Mouse (Mus musculus): ENCODE data around the gene Zfp442. TPM values are rescaled to one million over a fixed set of nuclear protein-coding genes. Genes with fewer than 3 reads are reported as not detected.

Zfp442 gene
- 2.4 TPM for total RNA-seq (2023)

DNA sequence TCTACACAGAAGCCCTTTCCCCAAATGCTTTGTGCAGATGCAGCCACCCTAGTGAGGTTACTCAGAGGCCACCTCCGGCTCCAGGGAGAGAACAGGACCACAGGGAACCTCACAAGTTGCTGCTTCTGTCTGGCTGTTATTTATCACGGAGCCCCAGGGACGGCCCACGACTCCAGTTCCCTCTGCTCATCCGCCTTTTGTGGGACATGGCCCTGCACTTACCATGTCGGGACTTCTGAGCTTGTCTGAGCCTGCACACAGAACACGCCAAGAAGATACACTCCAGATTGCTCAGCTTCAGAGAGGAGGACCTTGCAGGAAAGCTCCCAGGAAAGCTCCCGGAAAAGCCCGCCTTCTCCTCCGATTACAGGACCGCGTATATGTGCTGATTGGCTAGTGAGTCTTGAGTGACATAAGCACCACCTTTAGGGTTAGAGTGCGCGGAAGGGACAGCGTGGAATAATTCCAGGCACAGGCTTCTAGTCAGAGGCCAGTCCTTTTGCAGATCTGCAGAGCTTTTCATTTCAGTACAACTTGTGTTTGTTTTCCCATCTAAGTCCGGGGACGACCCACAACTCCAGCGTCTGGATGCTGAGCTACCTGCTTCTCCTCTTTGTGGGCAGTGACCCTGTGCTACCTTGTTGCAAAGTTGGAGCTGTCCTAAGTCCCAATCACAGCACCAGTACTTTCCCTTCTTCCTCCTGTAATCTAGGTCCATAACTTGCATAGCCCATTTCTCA lies at the start of gene Zfp442:
Zfp442 (minus strand) TSS at position 307 of the 740 bp plus-strand sequence.

DNA sequence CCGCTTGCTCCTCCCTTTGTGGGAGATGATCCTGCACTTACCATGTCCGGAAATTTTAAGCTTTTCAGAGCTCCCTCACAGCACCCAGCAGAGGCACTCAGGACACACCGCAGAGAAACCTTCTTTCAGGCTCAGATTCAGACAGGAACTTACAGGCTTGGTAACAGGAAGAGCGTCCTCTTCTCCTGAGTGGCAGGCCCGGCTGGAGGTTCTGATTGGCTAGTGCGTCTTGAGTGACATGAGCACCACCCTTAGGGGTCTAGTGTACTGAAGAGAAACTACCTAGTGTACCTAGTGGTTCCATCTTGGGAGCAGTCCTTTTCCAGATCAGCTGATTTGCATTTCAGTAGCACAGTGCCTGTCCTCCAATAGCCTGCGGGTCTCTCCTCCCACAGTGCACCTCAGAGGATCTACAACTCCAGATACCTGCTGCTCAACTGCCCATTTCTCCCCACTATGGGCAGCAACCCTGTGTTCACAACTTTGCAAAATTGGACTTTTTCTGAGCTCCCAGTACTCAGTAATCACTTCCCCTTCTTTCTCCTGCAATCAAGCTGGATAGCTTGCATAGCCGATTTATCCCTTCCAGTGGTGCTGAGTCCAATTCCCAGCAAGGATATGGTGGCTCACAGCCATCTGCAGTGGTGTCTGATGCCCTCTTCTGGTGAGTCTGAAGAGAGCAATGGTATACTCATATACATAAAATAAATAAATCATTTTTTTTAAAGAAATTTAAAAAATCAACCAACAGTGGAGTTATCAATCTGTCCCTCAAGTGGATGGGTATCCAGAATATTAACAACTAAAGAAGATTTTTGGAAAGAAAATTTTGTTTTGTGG lies 33.9 kb upstream of the Zfp442 start, which contains the start of gene Zfp345:
Zfp345 (minus strand) TSS at position 153 of the 840 bp plus-strand sequence.

DNA sequence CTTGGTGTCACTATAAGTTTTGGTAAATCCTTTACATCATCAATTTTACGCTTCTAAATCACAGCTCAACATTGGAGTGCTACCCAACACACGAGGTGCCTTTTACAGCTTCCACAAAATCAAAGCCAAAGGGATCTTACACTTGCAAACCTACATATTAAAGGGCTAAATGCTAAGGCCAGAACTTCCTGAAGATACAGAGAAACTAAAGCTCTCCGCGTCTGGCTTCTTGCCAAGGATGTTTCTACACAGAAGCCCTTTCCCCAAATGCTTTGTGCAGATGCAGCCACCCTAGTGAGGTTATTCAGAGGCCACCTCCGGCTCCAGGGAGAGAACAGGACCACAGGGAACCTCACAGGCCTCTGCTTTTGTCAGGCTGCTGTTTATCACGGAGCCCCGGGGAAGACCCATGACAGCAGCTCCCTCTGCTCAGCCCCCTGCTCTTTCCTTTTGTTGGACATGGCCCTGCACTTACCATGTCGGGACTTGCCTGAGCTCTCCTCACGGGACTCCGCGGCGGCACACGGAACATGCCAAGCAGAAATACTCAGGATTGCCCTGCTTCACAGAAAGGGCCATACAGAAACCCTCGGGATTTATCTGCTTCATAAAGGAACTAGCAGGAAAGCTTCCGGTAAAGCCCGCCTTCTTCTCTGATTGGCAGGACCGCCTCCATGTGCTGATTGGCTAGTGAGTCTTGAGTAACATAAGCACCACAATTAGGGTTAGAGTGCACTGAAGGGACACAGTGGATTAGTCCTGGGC lies 89.0 kb downstream of the Zfp442 start, which contains the start of gene 3300002I08Rik:
3300002I08Rik (minus strand) TSS at position 653 of the 765 bp plus-strand sequence.

Other genes with a start within 250 kb of the Zfp442 start
- gene Zfp937, start 233.4 kb downstream of the Zfp442 start, total RNA-seq (2023) = 4.7 TPM
- 10.4 TPM for gene Gm21994, start 195.9 kb downstream of the Zfp442 start, total RNA-seq (2023)
- gene Gm14124, start 194.0 kb downstream of the Zfp442 start, total RNA-seq (2023) = not detected
- 8.7 TPM for gene Gm10130, start 127.8 kb downstream of the Zfp442 start, total RNA-seq (2023)
- 4.2 TPM for gene 3300002I08Rik, start 88.7 kb downstream of the Zfp442 start, total RNA-seq (2023)
- gene Zfp345, start 33.6 kb upstream of the Zfp442 start, total RNA-seq (2023) = 0.46 TPM
- gene Cst7, start 118.9 kb upstream of the Zfp442 start, total RNA-seq (2023) = 50.5 TPM
- 28.0 TPM for gene Apmap, start 157.1 kb upstream of the Zfp442 start, total RNA-seq (2023)
- gene Acss1, start 217.0 kb upstream of the Zfp442 start, total RNA-seq (2023) = 56.8 TPM
- gene Vsx1, start 237.9 kb upstream of the Zfp442 start, total RNA-seq (2023) = not detected

Data from CD8-positive naive resting alpha-beta T cell, adult 57 days (primary cell).